19 mouse cellular contexts compared by ENCODE assay signal in the genomic region with DNA sequence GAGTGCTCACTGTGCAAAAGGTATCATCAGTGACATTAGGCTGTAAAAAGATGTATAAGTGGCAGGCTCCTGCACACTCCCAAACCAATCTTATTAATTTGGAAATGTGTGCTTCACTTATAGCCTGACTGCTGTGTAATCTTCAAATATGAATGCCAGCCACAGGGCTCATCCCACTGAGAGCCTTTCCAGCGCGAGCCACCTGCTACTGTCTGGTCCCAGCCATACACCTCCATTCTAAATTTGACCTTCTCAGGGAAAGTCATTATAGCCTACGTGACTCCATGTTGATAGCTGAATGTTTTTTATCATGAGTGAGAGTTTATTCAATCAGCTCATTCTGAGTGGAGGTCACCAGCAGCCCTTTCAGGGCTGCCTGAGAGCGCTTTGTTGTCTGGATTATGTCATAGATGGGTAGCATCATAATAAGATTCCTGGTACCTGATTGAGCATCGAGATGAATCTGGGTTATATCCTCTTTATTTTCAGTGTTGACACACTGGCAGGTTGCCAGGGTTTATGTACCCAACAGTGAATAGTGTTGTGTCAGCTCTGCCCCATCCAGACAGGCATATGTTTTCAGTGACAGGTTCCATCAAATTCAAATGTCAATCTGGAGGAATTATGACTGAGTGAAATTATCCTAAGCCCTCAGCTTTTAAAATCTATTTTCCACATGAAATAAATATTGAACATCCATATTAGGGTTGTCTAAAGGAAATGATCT.
DNase-seq lines count a peak whose midpoint lies in the region; ATAC-seq lines count a peak whose summit lies in the region.
"Had no signal": no experiment of that assay in that cellular context is flagged by ENCODE, and none has a peak within 500 bp of the region (broad histone marks: within the 10 kb centered on the region; RNA-seq: fewer than 3 reads in every experiment).

No protein-coding gene starts in this region.

- H3K27me3 ChIP-seq in hindbrain, embryonic 12.5 days = no peaks in the 10 kb centered on the region
- no peaks in the 10 kb centered on the region for H3K27me3 ChIP-seq in hindbrain, embryonic 11.5 days (ENCODE audit: control insufficient read depth, insufficient read depth, low read length)
- H3K27me3 ChIP-seq in forebrain, embryonic 14.5 days (replicated peaks; ENCODE audit: control insufficient read depth, insufficient read depth, low read length) = no peaks in the 10 kb centered on the region
- H3K27me3 ChIP-seq: liver, embryonic 15.5 days; megakaryocyte, embryonic 14.5 days; Patski; stomach, embryonic 15.5 days had no signal

- no peaks in the 10 kb centered on the region for H3K4me1 ChIP-seq in hindbrain, embryonic 12.5 days
- H3K4me1 ChIP-seq in hindbrain, embryonic 11.5 days (replicated peaks; ENCODE audit: control insufficient read depth, insufficient read depth, low read length) = no peaks in the 10 kb centered on the region
- 0 out of 2 replicates have a peak, but pooled peaks cover 8% of the 10 kb centered on the region for H3K4me1 ChIP-seq in forebrain, embryonic 14.5 days (ENCODE audit: control insufficient read depth, insufficient read depth, low read length)
- H3K4me1 ChIP-seq: heart, embryonic 10.5 days; liver, embryonic 15.5 days; megakaryocyte, embryonic 14.5 days; stomach, embryonic 15.5 days had no signal

- H3K4me3 ChIP-seq in hindbrain, embryonic 12.5 days = no peak overlapping the region
- H3K4me3 ChIP-seq in hindbrain, embryonic 11.5 days (ENCODE audit: low read depth, low read length) = no peak overlapping the region
- no peak overlapping the region for H3K4me3 ChIP-seq in forebrain, embryonic 14.5 days (ENCODE audit: low read depth, low read length)
- H3K4me3 ChIP-seq: embryonic facial prominence, embryonic 10.5 days; heart, embryonic 10.5 days; liver, embryonic 15.5 days; megakaryocyte, embryonic 14.5 days; myocyte; stomach, embryonic 15.5 days had no signal

- ATAC-seq in hindbrain, embryonic 12.5 days (ENCODE audit: low FRiP score) = 0 out of 2 replicates have a peak, but pooled peaks have one; percentile 40
- ATAC-seq in hindbrain, embryonic 11.5 days (ENCODE audit: low FRiP score) = no peak
- peak; percentile 42 for ATAC-seq in forebrain, embryonic 14.5 days
- ATAC-seq: Patski had no signal

- no peaks in the 10 kb centered on the region for H3K36me3 ChIP-seq in hindbrain, embryonic 12.5 days
- H3K36me3 ChIP-seq in hindbrain, embryonic 11.5 days (ENCODE audit: control insufficient read depth, insufficient read depth, low read length) = no peaks in the 10 kb centered on the region
- no peaks in the 10 kb centered on the region for H3K36me3 ChIP-seq in forebrain, embryonic 14.5 days (ENCODE audit: control insufficient read depth, insufficient read depth, low read length)
- H3K36me3 ChIP-seq: embryonic facial prominence, embryonic 10.5 days; heart, embryonic 10.5 days; liver, embryonic 15.5 days; stomach, embryonic 15.5 days had no signal

- H3K4me2 ChIP-seq in hindbrain, embryonic 12.5 days (replicated peaks) = no peak overlapping the region
- H3K4me2 ChIP-seq in hindbrain, embryonic 11.5 days (replicated peaks; ENCODE audit: low read depth, low read length) = no peak overlapping the region
- no peak overlapping the region for H3K4me2 ChIP-seq in forebrain, embryonic 14.5 days (ENCODE audit: low read length)
- H3K4me2 ChIP-seq: liver, embryonic 15.5 days; stomach, embryonic 15.5 days had no signal

- no peak overlapping the region for H3K27ac ChIP-seq in hindbrain, embryonic 12.5 days
- no peak overlapping the region for H3K27ac ChIP-seq in hindbrain, embryonic 11.5 days (ENCODE audit: low read depth, low read length)
- H3K27ac ChIP-seq in forebrain, embryonic 14.5 days (ENCODE audit: low read depth, low read length) = no peak overlapping the region
- H3K27ac ChIP-seq: embryonic facial prominence, embryonic 10.5 days; heart, embryonic 10.5 days; liver, embryonic 15.5 days; stomach, embryonic 15.5 days had no signal

- H3K9ac ChIP-seq in hindbrain, embryonic 12.5 days = no peak overlapping the region
- H3K9ac ChIP-seq in hindbrain, embryonic 11.5 days (ENCODE audit: low read depth, low read length) = no peak overlapping the region
- no peak overlapping the region for H3K9ac ChIP-seq in forebrain, embryonic 14.5 days (ENCODE audit: low read length)
- H3K9ac ChIP-seq: liver, embryonic 15.5 days; stomach, embryonic 15.5 days had no signal

- no peaks in the 10 kb centered on the region for H3K9me3 ChIP-seq in hindbrain, embryonic 12.5 days (replicated peaks)
- no peaks in the 10 kb centered on the region for H3K9me3 ChIP-seq in hindbrain, embryonic 11.5 days (ENCODE audit: control insufficient read depth, low read length)
- H3K9me3 ChIP-seq in forebrain, embryonic 14.5 days (replicated peaks; ENCODE audit: control insufficient read depth, low read length) = no peaks in the 10 kb centered on the region
- H3K9me3 ChIP-seq: embryonic facial prominence, embryonic 10.5 days; heart, embryonic 10.5 days; liver, embryonic 15.5 days; megakaryocyte, embryonic 14.5 days; stomach, embryonic 15.5 days had no signal

- no peak for DNase-seq in hindbrain, embryonic 11.5 days (ENCODE audit: low spot score)
- peak; percentile 43 for DNase-seq in MN1 (ENCODE audit: low spot score)
- DNase-seq in cerebellum, adult 11-12 months = peak; percentile 30
- DNase-seq in forebrain, embryonic 14.5 days (ENCODE audit: low spot score) = peak; percentile 56
- DNase-seq in lung, postnatal 10 days = no peak
- no peak for DNase-seq in layer of hippocampus, adult 9-11 months
- DNase-seq: B cell, adult 2 months; heart, postnatal 10 days; kidney, adult 8-10 months; kidney, postnatal 4 days; lung, postnatal 14 days had no signal

- WGBS in hindbrain, embryonic 12.5 days = 81% methylated on average over 5 of the region's 5 CpGs
- 87% methylated on average over 5 of the region's 5 CpGs for WGBS in hindbrain, embryonic 11.5 days
- WGBS in forebrain, embryonic 14.5 days = 75% methylated on average over 5 of the region's 5 CpGs

Comparison
In these comparisons a context has a peak if more than half of its experiments do, and no peak if none do; other contexts are left out.
1. DNase-seq: peak in MN1 (single experiment), cerebellum, adult 11-12 months (single experiment) and forebrain, embryonic 14.5 days (single experiment); none in hindbrain, embryonic 11.5 days (single experiment), lung, postnatal 10 days (single experiment) and layer of hippocampus, adult 9-11 months (single experiment).